Mouse (Mus musculus): ENCODE data around the gene Prrt1.
A peak's percentile ranks its signal among the peaks of the same experiment; 100 is the strongest.

Gene Prrt1

GRCm38 (mm10) chr17:34649106-34649864, 20.0 kb downstream of the Prrt1 start:
- DNase-seq (ENCODE audit: low read depth, low spot score): no peak

- DNase-seq (ENCODE audit: low read depth, low spot score): no peak
Measured at GRCm38 (mm10) chr17:34650781-34651180, 21.4 kb downstream of the Prrt1 start.

- DNase-seq (ENCODE audit: low read depth, low spot score): no peak
Measured at GRCm38 (mm10) chr17:34651507-34652221, 22.3 kb downstream of the Prrt1 start.

- DNase-seq (ENCODE audit: low read depth, low spot score): no peak
Measured at GRCm38 (mm10) chr17:34652546-34652945, 23.2 kb downstream of the Prrt1 start.

GRCm38 (mm10) chr17:34652985-34653384, 23.7 kb downstream of the Prrt1 start:
- DNase-seq (ENCODE audit: low read depth, low spot score): no peak

- peak; percentile 47 for DNase-seq (ENCODE audit: low read depth, low spot score)
Measured at GRCm38 (mm10) chr17:34653746-34654285, 24.5 kb downstream of the Prrt1 start.

GRCm38 (mm10) chr17:34654392-34654791, 25.1 kb downstream of the Prrt1 start:
- no peak for DNase-seq (ENCODE audit: low read depth, low spot score)

GRCm38 (mm10) chr17:34655160-34655559, 25.8 kb downstream of the Prrt1 start:
- no peak for DNase-seq (ENCODE audit: low read depth, low spot score)

- no peak for DNase-seq (ENCODE audit: low read depth, low spot score)
Measured at GRCm38 (mm10) chr17:34655581-34655991, 26.3 kb downstream of the Prrt1 start.

- no peak for DNase-seq (ENCODE audit: low read depth, low spot score)
Measured at GRCm38 (mm10) chr17:34656666-34657065, 27.3 kb downstream of the Prrt1 start.

- DNase-seq (ENCODE audit: low read depth, low spot score): no peak
Measured at GRCm38 (mm10) chr17:34657271-34657670, 27.9 kb downstream of the Prrt1 start.

GRCm38 (mm10) chr17:34658145-34658544, 28.8 kb downstream of the Prrt1 start:
- no peak for DNase-seq (ENCODE audit: low read depth, low spot score)

- DNase-seq (ENCODE audit: low read depth, low spot score): no peak
Measured at GRCm38 (mm10) chr17:34658591-34658990, 29.3 kb downstream of the Prrt1 start.

GRCm38 (mm10) chr17:34659181-34659896, 30.0 kb downstream of the Prrt1 start:
- no peak for DNase-seq (ENCODE audit: low read depth, low spot score)

- no peak for DNase-seq (ENCODE audit: low read depth, low spot score)
Measured at GRCm38 (mm10) chr17:34659897-34660214, 30.5 kb downstream of the Prrt1 start.

GRCm38 (mm10) chr17:34660259-34660820, 31.0 kb downstream of the Prrt1 start:
- DNase-seq (ENCODE audit: low read depth, low spot score): no peak

- DNase-seq (ENCODE audit: low read depth, low spot score): no peak
Measured at GRCm38 (mm10) chr17:34661121-34661591, 31.8 kb downstream of the Prrt1 start.

- DNase-seq (ENCODE audit: low read depth, low spot score): no peak
Measured at GRCm38 (mm10) chr17:34662468-34662867, 33.1 kb downstream of the Prrt1 start.

- DNase-seq (ENCODE audit: low read depth, low spot score): no peak
Measured at GRCm38 (mm10) chr17:34662978-34663377, 33.6 kb downstream of the Prrt1 start.

- no peak for DNase-seq (ENCODE audit: low read depth, low spot score)
Measured at GRCm38 (mm10) chr17:34663558-34663957, 34.2 kb downstream of the Prrt1 start.

GRCm38 (mm10) chr17:34664472-34664871, 35.1 kb downstream of the Prrt1 start:
- no peak for DNase-seq (ENCODE audit: low read depth, low spot score)

- DNase-seq (ENCODE audit: low read depth, low spot score): no peak
Measured at GRCm38 (mm10) chr17:34670235-34670634, 40.9 kb downstream of the Prrt1 start, which contains the start of gene Tnxb. Gene Tnxb, plus strand, starts transcription at chr17:34670535.
